Mouse (Mus musculus) embryonic facial prominence, embryonic 14.5 days (tissue): ENCODE results near the gene Sh2d3c. TPM values are rescaled to one million over a fixed set of nuclear protein-coding genes. Genes with fewer than 3 reads are reported as not detected.

ENCODE experiments used
- ATAC-seq: fragments of 200-750 bp; cut with Nextera tagmentation; 2 replicates; pipeline ENCODE4 v1.8.0; 2017; ENCODE audit warnings: low read depth, moderate number of reproducible peaks, moderate TSS enrichment
- DNase-seq: peaks from one replicate; pipeline ENCODE4 v3.0.0-alpha.2; 2015; ENCODE audit warnings: low spot score
- H3K27ac ChIP-seq: fragments of 300-500 bp; sonication (generic); replicated peaks from 2 replicates; pipeline ENCODE4 v1.5.1; 2014; ENCODE audit warnings: low read depth, mild to moderate bottlenecking, low read length, moderate library complexity
- H3K27me3 ChIP-seq: fragments of 300-500 bp; sonication (generic); replicated peaks from 2 replicates; pipeline ENCODE4 v1.6.1; 2014; ENCODE audit warnings: low read length; ENCODE audit not compliant: control insufficient read depth, insufficient read depth
- H3K36me3 ChIP-seq: fragments of 300-500 bp; sonication (generic); 2 replicates; pipeline ENCODE4 v1.6.1; 2014; ENCODE audit warnings: low read length, mixed read lengths; ENCODE audit not compliant: control insufficient read depth, insufficient read depth
- H3K4me1 ChIP-seq: fragments of 300-500 bp; sonication (generic); 2 replicates; pipeline ENCODE4 v1.6.1; 2014; ENCODE audit warnings: antibody characterized with exemption, low read length; ENCODE audit not compliant: control insufficient read depth, insufficient read depth
- H3K4me2 ChIP-seq: fragments of 300-500 bp; sonication (generic); 2 replicates; pipeline ENCODE4 v1.6.1; 2014; ENCODE audit warnings: low read depth, mild to moderate bottlenecking, low read length, moderate library complexity, mixed read lengths
- H3K4me3 ChIP-seq: fragments of 300-500 bp; sonication (generic); 2 replicates; pipeline ENCODE4 v1.5.1; 2014; ENCODE audit warnings: low read depth, mild to moderate bottlenecking, low read length
- H3K9ac ChIP-seq: fragments of 300-500 bp; sonication (generic); 2 replicates; pipeline ENCODE4 v1.6.1; 2014; ENCODE audit warnings: low read depth, mild to moderate bottlenecking, low read length, moderate library complexity, mixed read lengths
- H3K9me3 ChIP-seq: fragments of 300-500 bp; sonication (generic); 2 replicates; pipeline ENCODE4 v1.6.1; 2016; ENCODE audit warnings: low read length; ENCODE audit not compliant: control insufficient read depth
- WGBS: fragments of 180-500 bp; shearing (Covaris S2); extraction: QIAGEN DNeasy Blood & Tissue Kit; methylation state at CpG from one replicate; pipeline ENCODE4 v1.1.7; 2014; 5-methylcytosine and 5-hydroxymethylcytosine counted together
- polyA plus RNA-seq: library from polyadenylated mRNA; unstranded; fragments of >200 nt; fragmentation: Nextera tagmentation; extraction: Ambion mirVana; gene quantifications from 2 replicates; pipeline ENCODE4 v1.2.1, GENCODE M21; 2014

Sh2d3c gene
- polyA plus RNA-seq, 1 experiment from 2014 or later: 21.7 TPM

DNA sequence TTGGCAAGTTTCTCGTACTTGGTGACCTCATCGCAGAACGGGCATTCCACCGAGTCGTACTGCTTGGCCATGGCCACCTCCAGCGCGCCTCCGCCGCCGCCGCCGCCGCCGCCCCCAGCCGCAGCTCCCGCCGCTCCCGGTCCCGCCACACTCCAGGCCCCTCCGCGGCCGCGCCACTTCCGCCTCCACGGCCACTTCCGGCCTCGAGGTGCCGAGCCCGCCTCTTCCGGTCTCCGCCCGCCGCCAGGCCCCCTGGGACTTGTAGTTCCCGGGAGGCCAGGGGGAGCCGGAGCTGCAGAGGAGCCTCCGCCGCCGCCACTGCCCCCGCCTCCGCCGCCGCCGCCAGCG lies 8.3 kb upstream of the Sh2d3c start:
- Histone ChIP-seq H3K9ac (peak overlapping the region; percentile 86), H3K36me3 (peaks cover 32% of the 10 kb centered on the region), H3K4me1 (0 out of 2 replicates have a peak, but pooled peaks cover 3% of the 10 kb centered on the region), H3K9me3 (no peaks in the 10 kb centered on the region), H3K4me2 (peak overlapping the region; percentile 78), H3K27me3 (no peaks in the 10 kb centered on the region), H3K27ac (peak overlapping the region; percentile 95), H3K4me3 (peak overlapping the region; percentile 91)
- DNase-seq (peak; percentile 95), ATAC-seq (peak; percentile 93)
- no CpG with 5 or more reads among the region's 44 CpGs for WGBS

DNA sequence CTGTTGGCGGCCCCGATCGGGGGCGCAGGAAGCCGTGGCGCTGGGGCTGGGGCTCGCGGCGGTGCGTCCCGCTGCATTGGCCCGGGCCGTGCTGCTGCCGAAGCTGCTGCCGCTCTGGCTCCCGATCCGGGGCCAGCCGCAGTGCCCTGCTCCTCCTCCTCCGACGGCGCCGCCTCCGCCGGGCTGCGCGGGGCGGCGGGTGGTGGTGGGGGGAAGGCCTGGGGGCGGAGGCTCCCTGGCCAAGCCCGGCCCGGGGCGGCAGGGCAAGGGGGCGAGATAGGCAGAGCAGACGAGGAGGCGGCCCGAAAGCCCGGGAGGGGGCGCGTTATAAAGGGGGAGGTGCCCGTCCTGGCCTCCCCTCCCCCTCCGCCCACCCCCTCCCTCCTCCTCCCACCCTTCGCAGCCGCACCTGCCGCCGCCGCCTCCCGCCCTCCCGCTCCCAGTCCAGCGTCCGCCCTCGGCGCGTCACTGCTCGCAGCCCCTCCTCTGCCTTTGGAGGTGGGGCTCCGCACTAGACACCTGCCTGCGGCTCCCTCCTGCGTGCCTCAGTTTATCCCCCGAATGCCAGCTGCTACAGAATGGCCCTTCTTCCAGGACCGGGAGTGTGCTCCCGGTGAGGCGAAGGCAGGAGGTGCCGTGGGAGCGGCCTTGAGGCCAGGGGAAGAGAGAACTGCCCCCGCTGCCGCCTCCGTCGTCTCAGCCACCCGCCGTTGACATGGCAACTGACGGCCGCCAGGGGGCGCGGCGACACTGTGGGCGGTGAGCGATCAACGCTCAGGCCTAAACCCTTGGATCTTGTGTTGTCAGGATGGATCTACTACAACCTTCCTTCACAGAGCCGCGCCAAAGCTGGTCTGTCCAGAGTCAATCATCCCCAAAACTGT lies 7.7 kb upstream of the Sh2d3c start, which contains the start of gene Cdk9:
TSS of gene Cdk9 (minus strand) at position 143 of the 884 bp plus-strand sequence.
- WGBS: 0% methylated on average over 24 of the region's 79 CpGs
- Histone ChIP-seq H3K4me3 (peak within 1 kb of the TSS; percentile 91), H3K4me2 (peak within 1 kb of the TSS; percentile 78), H3K9ac (peak within 1 kb of the TSS; percentile 86), H3K27ac (peak within 1 kb of the TSS; percentile 95), H3K27me3 (no peaks in the 10 kb centered on the region), H3K36me3 (peaks cover 25% of the 10 kb centered on the region), H3K9me3 (no peaks in the 10 kb centered on the region), H3K4me1 (0 out of 2 replicates have a peak, but pooled peaks cover 3% of the 10 kb centered on the region)
- ATAC-seq (peak; percentile 91), DNase-seq (peak; percentile 94)

DNA sequence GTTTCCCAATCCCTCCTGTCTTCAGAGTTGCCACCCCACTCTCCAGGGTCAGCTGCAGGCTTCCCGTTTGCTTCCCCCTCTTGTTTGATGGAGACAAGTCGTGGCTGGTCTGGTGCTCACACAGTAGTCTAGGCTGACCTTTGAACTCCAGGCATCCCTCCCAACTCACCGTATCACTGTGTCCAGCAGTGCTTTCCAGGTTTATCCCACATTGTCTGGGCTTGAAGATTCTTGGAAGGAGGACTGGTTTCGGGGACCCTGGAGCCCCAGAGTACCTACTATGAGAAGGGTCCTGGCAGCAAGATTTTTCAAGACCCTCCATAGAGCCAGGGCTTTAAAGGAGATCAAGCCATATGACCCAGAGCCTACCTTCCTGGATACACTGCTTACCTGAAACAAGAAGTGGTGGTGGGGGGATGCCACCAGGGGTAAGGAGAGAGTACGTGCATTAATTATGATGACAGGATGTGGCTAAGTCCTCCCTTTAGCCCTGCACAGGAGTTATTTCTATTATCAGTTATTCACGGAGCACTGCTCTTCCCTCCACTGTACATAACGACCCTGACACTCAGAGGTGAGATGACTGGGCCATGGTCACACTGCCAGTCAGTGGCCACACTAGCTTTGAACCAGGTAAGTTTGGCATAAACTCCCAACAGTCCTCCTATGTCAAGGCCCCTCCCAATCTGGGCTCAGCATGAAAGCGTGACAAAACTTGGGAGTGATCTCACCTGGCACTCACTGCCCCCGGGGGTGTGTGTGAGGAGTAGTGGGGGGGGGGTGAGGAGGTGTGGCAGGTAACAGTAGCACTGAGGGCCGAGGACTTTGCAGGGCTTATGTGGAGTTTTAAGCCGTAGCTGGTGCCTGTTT lies 6.5 kb upstream of the Sh2d3c start:
- H3K9me3 ChIP-seq: no peaks in the 10 kb centered on the region
- H3K9ac ChIP-seq: peak overlapping the region; percentile 86
- peaks cover 14% of the 10 kb centered on the region for H3K36me3 ChIP-seq
- no peak for DNase-seq
- H3K27me3 ChIP-seq: no peaks in the 10 kb centered on the region
- 0 out of 2 replicates have a peak overlapping the region, but pooled peaks have one; percentile 56 for H3K4me2 ChIP-seq
- WGBS: 45% methylated on average over 11 of the region's 11 CpGs
- no peak for ATAC-seq
- H3K27ac ChIP-seq: peak overlapping the region; percentile 95
- H3K4me1 ChIP-seq: 0 out of 2 replicates have a peak, but pooled peaks cover 3% of the 10 kb centered on the region
- no peak overlapping the region; the same call in 1 of the 2 replicates for H3K4me3 ChIP-seq

DNA sequence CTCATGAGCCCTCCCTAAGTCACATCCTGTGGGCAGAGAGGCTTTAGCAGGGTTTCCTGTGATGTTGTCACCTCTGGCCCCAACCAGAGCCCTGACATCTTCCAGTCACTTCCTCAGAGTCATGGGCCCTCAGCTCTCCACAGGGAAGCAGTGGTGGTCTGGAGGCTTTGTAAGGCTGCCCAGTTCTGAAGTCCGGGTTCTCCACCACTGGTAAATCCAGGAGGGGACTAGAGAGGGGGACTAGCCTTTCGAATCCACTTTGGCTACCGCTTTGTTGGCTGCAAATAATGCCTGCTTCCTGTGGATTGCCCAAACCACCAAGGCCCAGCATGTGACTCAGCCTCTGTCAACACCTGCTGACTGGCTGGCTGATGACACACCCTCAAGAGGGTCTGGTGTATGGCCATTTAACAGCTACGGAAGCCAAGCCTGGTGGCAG lies 5.8 kb upstream of the Sh2d3c start:
- Histone ChIP-seq H3K27ac (peak overlapping the region; percentile 44; the same call in 1 of the 2 replicates), H3K27me3 (no peaks in the 10 kb centered on the region), H3K4me2 (no peak overlapping the region), H3K36me3 (peaks cover 7% of the 10 kb centered on the region), H3K4me1 (0 out of 2 replicates have a peak, but pooled peaks cover 3% of the 10 kb centered on the region), H3K9ac (no peak overlapping the region; the same call in 1 of the 2 replicates), H3K4me3 (no peak overlapping the region), H3K9me3 (no peaks in the 10 kb centered on the region)
- DNase-seq: peak; percentile 36
- ATAC-seq: no peak
- 63% methylated on average over 4 of the region's 4 CpGs for WGBS

DNA sequence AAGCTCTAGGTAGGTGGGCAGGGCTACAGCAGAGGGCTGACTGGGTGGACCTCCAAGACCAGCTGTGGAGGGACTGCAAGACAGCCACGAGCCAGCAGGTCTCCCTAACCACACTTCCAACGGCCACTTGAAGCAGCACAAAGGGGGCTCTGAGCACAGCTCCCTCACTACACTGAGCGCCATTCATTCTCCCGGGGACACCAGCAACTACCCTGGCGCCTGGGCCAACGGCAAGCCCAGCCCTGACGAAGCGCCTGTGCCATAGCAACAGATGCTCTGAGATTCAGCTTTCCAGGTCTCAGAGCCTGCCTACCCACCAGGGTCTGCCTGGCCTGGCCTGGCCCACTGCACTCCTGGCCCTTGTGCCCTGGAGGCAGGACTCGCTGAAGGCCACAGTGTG lies 2.1 kb upstream of the Sh2d3c start:
- peak overlapping the region; percentile 52 for H3K27ac ChIP-seq
- H3K9me3 ChIP-seq: no peaks in the 10 kb centered on the region
- no peak overlapping the region for H3K9ac ChIP-seq
- DNase-seq (peak; percentile 64), ATAC-seq (peak; percentile 30)
- 40% methylated on average over 9 of the region's 9 CpGs for WGBS
- H3K4me1 ChIP-seq: peaks cover 20% of the 10 kb centered on the region; the same call in 1 of the 2 replicates
- no peaks in the 10 kb centered on the region for H3K36me3 ChIP-seq
- H3K4me2 ChIP-seq: no peak overlapping the region
- no peaks in the 10 kb centered on the region for H3K27me3 ChIP-seq
- H3K4me3 ChIP-seq: no peak overlapping the region

DNA sequence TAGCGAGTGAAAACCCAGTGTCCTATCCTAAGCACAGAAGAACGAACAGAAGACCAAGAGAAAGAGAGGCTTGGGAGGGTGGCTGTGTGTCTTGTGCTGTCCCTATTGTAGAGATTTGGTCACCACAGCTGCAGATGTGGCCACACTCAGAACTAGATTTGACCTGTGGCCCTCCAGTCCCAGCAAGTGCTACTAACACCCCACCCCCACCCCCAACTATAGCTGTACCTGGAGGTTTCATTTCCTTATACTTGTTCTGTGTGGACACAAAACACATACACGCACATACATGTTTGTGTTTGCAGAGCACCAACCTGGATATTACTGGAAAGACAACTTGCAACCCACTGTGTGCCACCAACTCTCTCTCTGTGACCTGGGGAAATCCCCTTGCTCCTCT lies 802 bp upstream of the Sh2d3c start:
- ATAC-seq (no peak), DNase-seq (no peak)
- Histone ChIP-seq H3K4me1 (peaks cover 20% of the 10 kb centered on the region; the same call in 1 of the 2 replicates), H3K4me3 (no peak overlapping the region), H3K9me3 (no peaks in the 10 kb centered on the region), H3K27me3 (no peaks in the 10 kb centered on the region), H3K36me3 (no peaks in the 10 kb centered on the region), H3K27ac (no peak overlapping the region), H3K4me2 (no peak overlapping the region), H3K9ac (no peak overlapping the region)
- WGBS: 89% methylated on average over 3 of the region's 3 CpGs

DNA sequence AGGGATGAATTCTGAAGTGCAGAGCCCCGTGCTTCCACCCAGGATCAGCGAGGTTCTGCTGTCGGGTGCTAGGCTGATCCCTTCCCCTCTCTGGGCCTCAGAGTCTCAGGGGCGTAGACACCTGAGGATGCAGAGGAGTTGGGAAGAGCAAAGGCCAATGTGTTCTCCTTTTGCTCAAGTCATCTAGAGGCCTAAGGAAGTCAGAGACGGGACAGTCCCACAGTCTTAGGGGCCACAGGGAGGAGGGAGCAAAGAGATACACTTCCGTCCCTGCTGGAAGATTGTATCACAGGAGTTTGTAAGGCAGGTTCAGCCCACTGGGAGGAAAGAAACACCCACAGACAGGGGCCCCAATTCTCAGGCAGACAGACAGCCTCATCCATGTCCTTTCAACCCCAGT lies 1.2 kb downstream of the Sh2d3c start:
- Histone ChIP-seq H3K9ac (peak overlapping the region; percentile 38), H3K36me3 (no peaks in the 10 kb centered on the region), H3K4me2 (peak overlapping the region; percentile 42), H3K4me3 (peak overlapping the region; percentile 11), H3K9me3 (no peaks in the 10 kb centered on the region), H3K4me1 (peaks cover 20% of the 10 kb centered on the region; the same call in 1 of the 2 replicates), H3K27me3 (no peaks in the 10 kb centered on the region), H3K27ac (no peak overlapping the region)
- 49% methylated on average over 6 of the region's 6 CpGs for WGBS
- DNase-seq: no peak
- ATAC-seq: no peak

DNA sequence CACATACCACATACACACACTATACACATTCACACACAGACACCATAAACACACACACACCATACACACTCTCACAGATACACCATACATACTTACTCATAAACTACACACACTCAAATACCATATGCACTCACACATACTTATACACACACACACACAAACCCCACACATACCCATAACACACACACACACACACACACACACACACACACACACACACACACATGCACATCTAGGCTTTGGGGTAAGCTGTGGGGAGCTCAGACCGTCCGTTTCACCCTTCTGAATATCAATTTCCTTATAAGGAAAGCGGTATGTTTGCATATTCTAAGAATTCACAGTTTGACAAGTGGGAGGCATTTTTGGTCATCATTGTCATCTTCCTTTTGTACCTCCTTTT lies 1.7 kb downstream of the Sh2d3c start:
- WGBS: 55% methylated on average over 3 of the region's 3 CpGs
- no peaks in the 10 kb centered on the region for H3K36me3 ChIP-seq
- H3K4me1 ChIP-seq: peaks cover 20% of the 10 kb centered on the region; the same call in 1 of the 2 replicates
- DNase-seq (no peak), ATAC-seq (no peak)
- H3K4me3 ChIP-seq: no peak overlapping the region; the same call in 1 of the 2 replicates
- H3K9ac ChIP-seq: no peak overlapping the region
- H3K27ac ChIP-seq: no peak overlapping the region
- no peaks in the 10 kb centered on the region for H3K9me3 ChIP-seq
- H3K27me3 ChIP-seq: no peaks in the 10 kb centered on the region
- peak overlapping the region; percentile 42; the same call in 1 of the 2 replicates for H3K4me2 ChIP-seq
